Mouse (Mus musculus): Measurements from ENCODE around the gene Fgfr1op. TPM values are rescaled to one million over a fixed set of nuclear protein-coding genes. Genes with fewer than 3 reads are reported as not detected.
"Not testable (repeated sequence)": the region's sequence is repeated elsewhere in the genome, so short reads cannot be mapped to it uniquely, and the experiment has no call there.

The Fgfr1op gene
- polyA plus RNA-seq, 1 experiment from 2014 or later = 28.6 TPM

DNA sequence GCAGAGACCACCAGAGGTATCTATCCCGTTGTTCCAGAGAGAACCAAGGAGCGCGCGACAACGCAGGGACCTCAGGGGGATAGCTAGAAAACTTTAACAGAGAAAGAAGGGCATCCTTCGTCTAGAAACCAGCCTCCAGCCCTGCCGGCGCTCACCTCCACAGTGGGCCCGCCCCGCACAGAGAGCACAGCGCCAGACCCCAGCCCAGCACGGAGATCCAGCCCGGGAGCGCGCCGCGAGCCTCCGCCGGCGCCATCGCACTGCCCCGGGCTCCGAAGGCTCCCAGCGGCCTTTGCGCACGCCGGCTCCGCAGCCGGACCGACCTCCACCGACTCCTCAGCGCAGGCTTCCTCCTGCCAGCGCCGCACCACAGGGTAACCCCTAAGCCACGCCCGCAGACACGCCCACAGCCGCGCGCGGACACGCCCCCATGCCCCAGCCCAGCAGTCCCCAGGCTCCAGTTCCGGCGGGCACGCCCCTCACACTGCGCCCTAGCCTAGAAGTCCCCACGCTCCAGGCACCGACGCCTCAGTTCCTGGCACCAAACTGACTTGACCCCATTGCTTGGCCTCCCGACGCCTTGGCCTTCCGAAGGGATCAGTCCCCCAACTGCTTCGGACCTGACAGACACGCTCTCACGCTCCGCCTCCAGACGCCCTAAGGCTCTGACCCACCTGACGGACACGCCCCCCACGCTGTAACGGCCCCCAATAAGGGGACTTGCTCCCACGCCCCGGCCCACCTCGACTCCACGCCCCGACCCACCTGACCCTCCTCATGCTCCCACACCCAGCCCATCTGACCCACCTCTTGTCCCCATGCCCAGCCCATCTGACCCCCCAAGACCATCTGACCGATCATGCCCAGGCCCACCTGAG is 17.6 kb upstream of the Fgfr1op start, which contains the start of the genes Gm49673 and Rnaset2a:
TSS of gene Gm49673 (minus strand) at position 350 of the 878 bp plus-strand sequence.
TSS of gene Rnaset2a (minus strand) at position 659 of the 878 bp plus-strand sequence.
- peak within 1 kb of the TSS; percentile 35; the same call in 1 of the 2 replicates for H3K9ac ChIP-seq
- WGBS = under 1% methylated on average over 57 of the region's 67 CpGs

DNA sequence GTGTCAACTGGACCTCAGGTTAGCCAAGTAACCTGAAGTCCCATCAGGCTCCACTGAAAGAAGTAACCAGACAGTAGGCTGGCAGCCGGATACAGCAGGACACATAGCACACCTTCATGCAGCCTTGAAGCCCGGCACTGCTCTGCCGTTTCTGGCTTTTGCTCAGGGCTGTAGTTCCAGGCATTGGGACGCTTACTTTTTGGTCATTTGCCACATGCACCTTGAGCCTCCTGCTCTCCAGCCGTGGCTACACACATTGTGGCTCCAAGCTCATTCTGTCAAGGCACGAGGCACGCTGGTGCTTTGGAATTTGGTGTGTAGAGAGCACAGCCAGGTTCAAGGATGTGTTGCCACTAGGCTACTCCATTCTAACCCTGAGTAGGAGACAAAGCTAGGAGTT is 10.3 kb upstream of the Fgfr1op start:
- not testable (repeated sequence) for H3K4me1 ChIP-seq (replicated peaks); H3K9ac ChIP-seq; ATAC-seq (ENCODE audit: low FRiP score, low read depth); H3K27me3 ChIP-seq; H3K27ac ChIP-seq (replicated peaks); H3K4me2 ChIP-seq; H3K4me3 ChIP-seq; H3K36me3 ChIP-seq; H3K9me3 ChIP-seq
- WGBS = 82% methylated on average over 7 of the region's 7 CpGs

More for the DNA sequence above, 17.6 kb upstream of the Fgfr1op start, which contains the start of the genes Gm49673 and Rnaset2a:
- peak; percentile 97 for ATAC-seq (ENCODE audit: low FRiP score, low read depth)
- H3K27ac ChIP-seq (replicated peaks); H3K27me3 ChIP-seq; H3K36me3 ChIP-seq; H3K4me1 ChIP-seq (replicated peaks); H3K9me3 ChIP-seq: not testable (repeated sequence)
- Histone ChIP-seq H3K4me2 (peak within 1 kb of the TSS; percentile 70), H3K4me3 (peak within 1 kb of the TSS; percentile 55)

DNA sequence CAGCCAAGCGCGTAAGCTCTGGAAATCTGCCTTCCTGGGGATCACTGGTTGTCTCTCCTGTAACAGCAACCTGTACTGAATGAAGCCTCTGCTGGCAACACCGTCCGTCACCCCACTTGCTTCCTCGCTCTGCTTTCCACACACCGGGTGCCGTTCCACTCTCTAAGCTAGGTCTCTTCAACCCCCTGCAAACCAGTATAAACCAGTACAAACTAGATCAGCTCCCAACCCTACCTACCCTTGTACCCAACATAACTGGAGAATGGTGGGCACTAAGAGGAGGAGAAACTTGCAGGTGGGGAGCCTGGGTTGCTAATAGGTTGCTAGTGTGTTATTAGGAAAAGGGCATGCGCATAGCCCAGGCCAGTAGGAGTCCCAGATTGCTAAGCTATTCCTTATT is 9.3 kb upstream of the Fgfr1op start:
- not testable (repeated sequence) for ATAC-seq (ENCODE audit: low FRiP score, low read depth); H3K9ac ChIP-seq; H3K36me3 ChIP-seq; H3K4me3 ChIP-seq; H3K9me3 ChIP-seq; H3K4me1 ChIP-seq (replicated peaks); H3K4me2 ChIP-seq; H3K27ac ChIP-seq (replicated peaks); H3K27me3 ChIP-seq
- WGBS = no CpG with 5 or more reads among the region's 8 CpGs

DNA sequence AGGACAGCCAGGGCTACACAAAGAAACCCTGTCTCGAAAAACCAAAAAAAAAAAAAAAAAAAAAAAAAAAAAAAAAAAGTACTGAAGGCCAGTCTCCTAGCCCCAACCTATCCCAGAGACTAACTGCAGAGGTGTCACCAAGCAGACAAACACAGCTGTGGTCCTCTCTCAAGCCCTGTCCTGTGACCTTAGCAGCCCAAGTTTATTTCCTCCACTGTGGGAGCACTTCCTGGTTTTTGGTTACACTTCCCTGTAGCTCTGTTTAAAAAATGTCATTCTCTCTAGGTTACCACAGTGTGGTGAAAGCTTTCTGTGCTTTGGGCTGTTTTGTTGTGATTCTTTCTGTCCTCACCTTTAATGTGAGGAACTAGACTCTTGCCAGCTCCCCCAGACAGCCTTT is 6.7 kb upstream of the Fgfr1op start:
- not testable (repeated sequence) for H3K36me3 ChIP-seq; H3K27ac ChIP-seq (replicated peaks); H3K9ac ChIP-seq; H3K4me3 ChIP-seq; H3K9me3 ChIP-seq; ATAC-seq (ENCODE audit: low FRiP score, low read depth); H3K4me2 ChIP-seq; H3K4me1 ChIP-seq (replicated peaks); H3K27me3 ChIP-seq
- no CpG with 5 or more reads among the region's 1 CpGs for WGBS

DNA sequence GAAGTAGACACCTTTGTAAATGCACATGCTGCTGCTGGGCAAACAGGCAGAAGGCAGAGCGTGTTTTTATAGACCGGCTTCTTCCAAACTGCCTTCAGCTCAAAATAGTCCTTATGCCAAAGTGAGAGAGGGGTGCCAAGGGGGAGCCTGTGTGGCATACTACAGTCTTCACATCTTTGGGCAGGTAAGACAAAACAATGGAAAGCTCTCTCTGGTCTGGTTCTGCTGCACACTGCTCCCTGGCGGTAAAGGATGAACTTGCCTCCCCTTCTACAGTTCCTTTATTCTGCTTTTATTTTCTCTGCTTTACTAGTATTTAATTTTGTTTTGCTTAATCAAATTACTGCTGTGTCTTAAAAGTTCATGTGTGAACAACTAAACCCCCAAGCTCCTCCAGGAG is 4.3 kb upstream of the Fgfr1op start:
- H3K9me3 ChIP-seq; H3K4me3 ChIP-seq; H3K9ac ChIP-seq; H3K36me3 ChIP-seq; ATAC-seq (ENCODE audit: low FRiP score, low read depth); H3K27me3 ChIP-seq; H3K4me2 ChIP-seq; H3K4me1 ChIP-seq (replicated peaks); H3K27ac ChIP-seq (replicated peaks): not testable (repeated sequence)
- 64% methylated on average over 3 of the region's 3 CpGs for WGBS

DNA sequence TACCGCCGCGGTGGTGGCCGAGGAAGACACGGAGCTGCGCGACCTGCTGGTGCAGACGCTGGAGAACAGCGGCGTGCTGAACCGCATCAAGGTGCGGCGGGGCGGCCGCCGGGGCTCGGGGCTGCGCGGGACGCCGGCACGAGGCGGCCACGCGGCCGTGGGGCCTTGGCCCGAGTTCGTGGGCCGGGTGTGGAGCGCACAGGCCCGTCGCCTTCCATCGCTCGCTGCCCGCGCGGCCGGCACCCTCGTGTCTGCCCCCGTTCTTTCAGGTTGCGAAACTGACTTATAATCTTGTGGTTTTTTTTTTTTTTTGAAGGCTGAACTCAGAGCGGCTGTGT is 276 bp downstream of the Fgfr1op start:
- H3K36me3 ChIP-seq = peaks cover 12% of the 10 kb centered on the region
- H3K4me3 ChIP-seq = peak overlapping the region; percentile 52
- H3K27me3 ChIP-seq; ATAC-seq (ENCODE audit: low FRiP score, low read depth); H3K4me1 ChIP-seq (replicated peaks); H3K9me3 ChIP-seq: not testable (repeated sequence)
- peak overlapping the region; percentile 48 for H3K4me2 ChIP-seq
- peak overlapping the region; percentile 47 for H3K9ac ChIP-seq
- 1% methylated on average over 41 of the region's 42 CpGs for WGBS
- H3K27ac ChIP-seq (replicated peaks) = peak overlapping the region; percentile 63; the same call in 1 of the 2 replicates

DNA sequence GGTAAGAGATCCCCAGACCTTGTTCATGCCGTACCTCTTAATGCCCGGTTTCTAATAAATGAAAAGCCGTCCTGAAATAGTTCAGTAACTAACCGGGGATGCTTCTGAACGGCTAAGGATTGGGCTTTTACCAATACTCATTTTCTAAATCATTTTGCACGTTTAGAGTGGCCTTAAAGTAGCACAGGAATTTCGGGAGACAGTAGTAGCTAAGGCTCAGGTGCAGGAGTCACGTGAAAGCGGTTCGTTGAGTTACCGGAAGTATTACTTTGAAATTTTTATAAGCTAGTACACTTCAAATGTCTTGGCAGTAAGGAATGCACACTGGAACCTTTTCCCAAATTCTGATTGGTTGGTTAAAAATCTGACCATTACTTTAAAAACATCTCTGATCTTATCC is 676 bp downstream of the Fgfr1op start:
- ATAC-seq (ENCODE audit: low FRiP score, low read depth) = not testable (repeated sequence)
- WGBS = under 1% methylated on average over 11 of the region's 11 CpGs

DNA sequence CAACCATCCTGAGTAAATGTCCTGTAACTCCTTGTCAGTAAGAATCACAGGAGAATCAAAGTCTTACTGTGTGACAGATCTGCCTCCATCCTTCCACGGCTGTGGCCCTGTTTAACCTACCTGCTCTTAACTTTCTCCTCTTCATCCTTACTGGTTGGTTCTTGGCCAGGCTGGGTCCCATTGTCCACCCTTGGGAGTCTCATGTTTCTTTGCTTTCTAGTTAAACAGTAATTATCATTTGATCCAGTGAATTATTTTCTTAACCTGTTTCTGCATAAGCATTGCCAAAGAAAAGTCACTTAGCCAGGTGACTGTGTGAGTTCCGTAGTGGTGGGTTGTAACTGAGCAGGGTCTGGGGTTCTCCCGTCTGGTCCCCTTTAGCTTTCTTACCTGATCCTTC is 1.2 kb downstream of the Fgfr1op start:
- not testable (repeated sequence) for H3K9me3 ChIP-seq; H3K4me1 ChIP-seq (replicated peaks); H3K27me3 ChIP-seq; ATAC-seq (ENCODE audit: low FRiP score, low read depth); H3K27ac ChIP-seq (replicated peaks); H3K9ac ChIP-seq
- peaks cover 14% of the 10 kb centered on the region for H3K36me3 ChIP-seq
- H3K4me3 ChIP-seq = peak overlapping the region; percentile 52
- H3K4me2 ChIP-seq = peak overlapping the region; percentile 48
- WGBS = 53% methylated on average over 2 of the region's 3 CpGs

More for the DNA sequence above, 676 bp downstream of the Fgfr1op start:
- not testable (repeated sequence) for H3K27ac ChIP-seq (replicated peaks); H3K4me1 ChIP-seq (replicated peaks); H3K9ac ChIP-seq; H3K9me3 ChIP-seq; H3K27me3 ChIP-seq
- H3K4me2 ChIP-seq = peak overlapping the region; percentile 48
- H3K36me3 ChIP-seq = peaks cover 14% of the 10 kb centered on the region
- peak overlapping the region; percentile 52 for H3K4me3 ChIP-seq

DNA sequence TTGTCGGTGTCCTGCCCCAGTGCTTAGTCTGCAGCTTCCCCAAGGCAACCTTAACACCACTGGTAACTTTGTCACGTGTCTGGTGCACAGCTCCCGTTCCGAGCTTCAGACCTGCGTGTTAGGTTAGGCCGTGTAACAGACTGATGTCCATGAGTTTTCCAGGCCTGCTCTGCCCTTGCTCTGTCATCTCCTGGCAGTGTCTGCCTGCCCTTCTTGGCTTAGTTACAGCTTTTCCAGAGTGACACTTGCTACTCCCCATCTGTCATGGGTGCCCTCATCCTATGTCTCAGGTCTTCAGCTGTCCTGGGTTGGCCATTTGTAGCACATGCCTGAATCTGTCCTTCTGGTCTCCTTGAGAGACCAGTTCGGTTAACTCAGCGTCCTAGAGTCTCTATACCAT is 2.1 kb downstream of the Fgfr1op start:
- not testable (repeated sequence) for H3K27me3 ChIP-seq; H3K27ac ChIP-seq (replicated peaks); H3K4me1 ChIP-seq (replicated peaks); H3K4me2 ChIP-seq; H3K9ac ChIP-seq; ATAC-seq (ENCODE audit: low FRiP score, low read depth); H3K9me3 ChIP-seq; H3K4me3 ChIP-seq
- H3K36me3 ChIP-seq = peaks cover 23% of the 10 kb centered on the region
- 90% methylated on average over 7 of the region's 8 CpGs for WGBS

DNA sequence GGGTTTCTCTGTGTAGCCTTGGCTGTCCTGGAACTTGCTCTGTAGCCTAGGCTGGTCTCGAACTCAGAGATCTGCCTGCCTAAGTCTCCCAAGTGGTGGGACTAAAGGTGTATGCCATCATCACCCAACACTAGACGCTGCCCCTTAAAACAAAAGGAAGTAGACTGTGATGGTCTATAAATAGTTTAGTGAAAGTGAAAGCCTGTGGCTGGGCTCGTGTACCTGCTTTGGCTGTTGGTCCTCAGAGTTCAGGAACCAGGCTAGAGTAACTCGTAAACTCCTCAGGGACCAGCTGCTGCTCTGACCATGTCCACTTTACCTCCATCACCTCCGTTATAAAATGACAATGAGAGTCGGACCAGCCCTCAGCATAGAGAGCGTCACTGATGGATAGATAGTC is 5.0 kb downstream of the Fgfr1op start:
- no peak overlapping the region for H3K4me3 ChIP-seq
- H3K9ac ChIP-seq = no peak overlapping the region
- no peak overlapping the region for H3K27ac ChIP-seq (replicated peaks)
- H3K4me2 ChIP-seq = no peak overlapping the region
- no peaks in the 10 kb centered on the region for H3K27me3 ChIP-seq
- H3K4me1 ChIP-seq (replicated peaks) = no peaks in the 10 kb centered on the region
- WGBS = 93% methylated on average over 7 of the region's 7 CpGs
- peaks cover 42% of the 10 kb centered on the region for H3K36me3 ChIP-seq
- H3K9me3 ChIP-seq = no peaks in the 10 kb centered on the region
- no peak for ATAC-seq (ENCODE audit: low FRiP score, low read depth)

DNA sequence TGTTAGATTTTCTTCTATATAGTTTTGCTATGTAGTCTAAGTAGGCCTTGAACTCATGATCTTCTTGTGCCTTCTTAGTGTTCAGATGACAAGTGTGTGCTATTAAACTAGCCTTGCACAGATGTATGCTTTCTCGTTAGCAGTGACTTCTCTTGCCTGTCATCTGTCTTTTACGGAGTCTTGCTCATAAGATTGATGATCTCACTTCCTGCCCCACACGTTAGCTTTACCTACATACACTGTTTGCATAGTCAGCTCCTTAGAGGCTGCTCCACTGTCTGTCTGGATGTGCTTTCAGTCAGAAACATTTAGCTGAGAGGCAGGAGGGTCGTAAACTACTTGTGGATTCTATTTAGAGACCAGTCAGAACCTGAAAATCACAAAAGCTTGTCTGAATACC is 5.8 kb downstream of the Fgfr1op start:
- H3K9ac ChIP-seq = no peak overlapping the region
- H3K27ac ChIP-seq (replicated peaks) = no peak overlapping the region
- ATAC-seq (ENCODE audit: low FRiP score, low read depth) = no peak
- WGBS = 75% methylated on average over 4 of the region's 4 CpGs
- peaks cover 49% of the 10 kb centered on the region for H3K36me3 ChIP-seq
- no peaks in the 10 kb centered on the region for H3K27me3 ChIP-seq
- H3K4me3 ChIP-seq = no peak overlapping the region
- no peak overlapping the region for H3K4me2 ChIP-seq
- no peaks in the 10 kb centered on the region for H3K9me3 ChIP-seq
- H3K4me1 ChIP-seq (replicated peaks) = no peaks in the 10 kb centered on the region

DNA sequence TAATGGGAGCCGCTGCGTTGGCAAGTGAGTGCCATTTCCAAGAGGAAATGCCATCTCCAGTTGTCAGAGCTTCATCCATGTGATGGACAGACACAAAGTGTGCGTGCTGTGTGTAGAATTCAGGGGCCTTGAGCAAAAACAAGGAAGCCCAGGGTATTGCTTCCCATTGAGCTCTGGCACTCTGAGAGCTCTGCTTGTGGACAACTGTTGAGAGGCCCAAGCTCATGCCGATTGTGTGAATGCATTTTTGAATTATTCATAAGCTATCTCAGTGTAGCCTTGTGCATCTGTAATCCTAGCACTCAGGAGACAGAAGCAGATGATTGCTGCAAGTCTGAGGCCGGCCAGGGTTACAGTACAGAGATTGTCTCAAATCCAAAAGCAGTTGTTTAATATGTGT is 11.8 kb downstream of the Fgfr1op start:
- Histone ChIP-seq H3K9ac (no peak overlapping the region), H3K36me3 (peaks cover 46% of the 10 kb centered on the region), H3K9me3 (no peaks in the 10 kb centered on the region), H3K27me3 (no peaks in the 10 kb centered on the region), H3K4me3 (no peak overlapping the region), H3K4me2 (no peak overlapping the region), H3K4me1 (replicated peaks) (peaks cover 5% of the 10 kb centered on the region; the same call in 1 of the 2 replicates), H3K27ac (replicated peaks) (no peak overlapping the region)
- 44% methylated on average over 5 of the region's 5 CpGs for WGBS
- peak; percentile 79; the same call in 1 of the 2 replicates for ATAC-seq (ENCODE audit: low FRiP score, low read depth)
